Mouse (Mus musculus) retina, postnatal 7 days (tissue): ENCODE data around the gene Akr1b3.
"Not testable (repeated sequence)": the region's sequence is repeated elsewhere in the genome, so short reads cannot be mapped to it uniquely, and the experiment has no call there.

ENCODE experiments used
- DNase-seq: peaks from one replicate; pipeline ENCODE4 v3.0.0-alpha.2; 2012; ENCODE audit warnings: low read depth, low spot score

The Akr1b3 gene

DNA sequence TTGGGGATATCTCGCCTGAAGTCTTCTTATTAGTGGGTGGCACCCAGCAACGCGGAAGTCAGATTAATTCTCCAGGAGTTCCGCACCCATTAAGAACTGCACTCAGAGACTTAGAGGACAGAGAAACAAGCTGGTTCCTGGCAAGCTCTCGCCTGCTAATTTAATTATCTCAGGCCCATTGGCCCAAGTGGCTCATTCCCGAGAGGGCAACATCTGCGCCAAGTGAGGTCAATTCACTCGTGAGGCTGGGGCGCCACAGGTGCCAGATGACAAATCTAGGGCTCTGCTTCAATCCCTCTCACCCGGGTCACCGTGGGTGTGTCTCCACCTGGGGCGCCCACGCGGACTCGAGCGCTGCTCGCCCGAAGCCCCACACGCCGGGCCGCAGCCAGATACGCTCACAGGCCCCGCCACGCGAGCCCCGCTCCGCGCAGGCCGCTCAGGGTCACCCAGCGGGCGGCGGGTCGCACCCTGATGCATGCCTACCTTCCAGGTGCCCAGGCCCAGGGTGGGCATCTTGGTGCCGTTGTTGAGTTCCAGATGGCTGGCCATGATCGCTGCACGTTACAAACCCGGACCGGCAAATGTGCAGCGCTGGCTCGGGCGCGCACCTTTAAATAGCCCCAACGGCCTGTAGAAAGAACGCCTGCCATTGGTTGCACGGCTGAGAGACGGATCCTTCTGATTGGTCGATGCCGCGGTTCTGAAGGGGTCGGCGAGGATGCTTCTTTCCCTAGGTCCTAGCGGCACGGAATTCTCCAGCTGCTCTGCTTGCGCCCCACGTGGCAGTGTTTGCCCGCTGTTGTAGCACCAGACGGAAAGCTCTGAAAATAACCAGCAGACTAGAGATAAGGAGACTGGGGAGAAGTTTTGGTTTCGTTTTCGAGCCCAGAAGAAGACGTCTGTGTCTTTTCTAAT, at the start of gene Akr1b3:
Gene Akr1b3, minus strand, starts transcription at position 625 of the 918 bp plus-strand sequence.
- peak; percentile 88 for DNase-seq

- no peak for DNase-seq
These were observed 47.2 kb upstream of the Akr1b3 start for GRCm38 (mm10) chr6:34364217-34365136.

DNA sequence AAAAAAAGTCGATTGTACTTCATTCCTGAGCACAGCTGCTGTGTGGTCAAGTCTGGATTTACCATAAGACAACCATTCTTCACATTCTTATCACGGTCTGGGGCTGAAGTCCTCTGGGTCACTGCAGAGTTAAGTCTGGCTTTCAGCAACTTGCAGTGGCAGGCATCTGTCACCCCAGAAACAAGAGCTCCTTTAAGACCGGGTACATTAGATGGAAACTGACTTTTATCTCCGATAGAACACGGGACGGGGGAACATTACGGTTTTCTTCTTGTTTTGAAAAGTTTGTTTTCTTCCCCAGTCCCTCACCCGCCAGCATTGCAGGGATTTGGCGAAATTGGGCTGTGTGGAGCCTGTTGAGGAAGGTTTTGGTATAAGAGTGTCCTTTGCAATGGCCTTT, 38.6 kb upstream of the Akr1b3 start:
- DNase-seq, result no peak

DNA sequence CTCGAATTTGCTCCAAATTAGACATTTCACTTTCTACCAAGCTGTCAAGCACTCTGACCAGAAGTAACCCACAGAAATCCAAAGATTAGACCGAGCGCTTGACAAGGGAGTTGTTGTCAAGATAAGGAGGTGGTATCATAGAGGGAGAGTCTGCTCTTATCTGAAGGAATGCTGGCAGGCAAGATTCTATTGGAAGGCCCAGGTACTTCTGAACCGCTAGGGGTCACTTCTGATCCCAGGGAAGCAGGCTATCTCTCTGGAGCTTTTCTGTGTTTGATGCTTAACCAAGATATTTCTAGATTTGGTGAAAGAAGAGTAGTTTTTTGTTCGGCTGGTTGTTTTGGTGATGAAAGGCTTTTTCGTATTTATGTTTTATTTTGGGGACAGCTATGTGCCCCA, 38.1 kb upstream of the Akr1b3 start:
- no peak for DNase-seq

DNA sequence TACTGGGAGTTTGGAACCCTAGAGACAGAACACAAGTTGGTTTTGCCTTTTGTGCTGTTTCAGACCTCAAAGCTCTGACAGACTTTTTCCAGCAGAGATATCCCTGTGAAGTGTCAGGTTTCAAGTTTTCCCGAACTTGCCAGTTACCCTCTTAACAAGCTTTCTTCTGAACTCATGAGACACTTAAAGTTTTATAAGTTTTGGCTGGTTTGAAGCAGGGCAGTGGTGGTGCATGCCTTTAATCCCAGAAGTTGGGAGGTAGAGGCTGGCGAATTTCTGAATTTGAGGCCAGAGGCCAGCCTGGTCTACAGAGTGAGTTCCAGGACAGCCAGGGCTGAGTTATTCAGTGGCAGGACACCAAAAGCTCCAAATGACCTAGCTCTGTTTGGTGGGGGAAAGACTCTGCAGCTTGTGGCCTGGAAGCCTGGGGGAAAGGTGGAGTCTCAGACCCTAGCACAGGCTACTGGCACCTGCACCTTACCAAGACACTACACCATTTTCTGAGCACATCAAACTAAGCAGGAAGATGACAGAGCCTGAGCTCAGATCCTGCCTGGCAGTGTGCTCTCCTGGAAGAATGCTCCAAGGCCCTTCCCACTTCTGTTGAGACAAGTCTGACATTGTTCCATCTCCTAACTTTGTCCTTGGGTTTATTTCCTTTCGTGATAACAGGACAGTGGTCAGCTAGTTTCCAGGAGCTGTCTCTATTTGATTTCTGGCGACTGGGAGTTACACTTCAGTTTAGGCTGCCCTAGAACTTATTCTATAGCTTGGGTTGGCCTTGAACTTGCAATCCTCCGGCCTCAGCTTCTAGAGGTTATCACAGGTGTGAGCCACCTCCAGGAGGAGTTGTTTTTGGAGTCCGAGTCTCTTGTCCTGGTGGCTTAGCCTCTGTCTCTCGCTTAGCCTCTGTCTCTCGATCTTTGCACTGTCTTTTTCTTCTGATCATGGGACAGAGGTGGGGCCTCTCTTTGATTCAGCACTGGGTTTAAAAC, 37.4 kb upstream of the Akr1b3 start:
- no peak for DNase-seq

DNA sequence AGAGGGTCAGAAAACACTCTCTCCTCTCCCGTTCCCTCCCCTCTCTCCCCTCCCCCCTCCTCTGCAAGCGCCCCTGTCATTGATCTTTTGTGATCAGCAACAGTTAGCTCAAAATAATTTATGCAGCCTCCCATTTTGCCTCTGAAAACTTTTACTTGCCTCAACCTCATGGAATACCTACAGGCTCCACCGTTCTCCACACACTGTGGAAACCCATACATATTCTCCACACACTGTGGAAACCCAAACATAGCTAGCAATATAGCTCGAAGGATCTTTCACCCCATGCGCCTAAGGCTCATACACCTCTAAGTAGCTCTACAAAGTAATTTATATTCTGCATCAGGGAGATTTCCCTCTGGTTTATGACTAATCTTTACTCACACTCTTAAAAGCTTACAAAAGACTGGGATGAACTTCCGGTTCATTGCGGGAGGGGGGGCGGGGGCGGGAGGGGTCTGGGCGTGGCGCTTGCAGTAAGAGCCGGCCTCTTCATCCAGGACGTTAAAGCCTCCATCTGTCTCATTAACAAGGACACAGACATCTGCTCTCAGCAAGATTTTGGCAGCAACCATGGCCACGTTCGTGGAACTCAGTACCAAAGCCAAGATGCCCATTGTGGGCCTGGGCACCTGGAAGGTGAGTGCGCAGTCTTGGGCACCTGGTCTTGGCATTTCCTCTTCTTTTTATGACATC, 36.5 kb upstream of the Akr1b3 start, which contains the start of gene Akr1b8:
Gene Akr1b8, plus strand, starts transcription at position 462 of the 696 bp plus-strand sequence.
- no peak for DNase-seq

DNA sequence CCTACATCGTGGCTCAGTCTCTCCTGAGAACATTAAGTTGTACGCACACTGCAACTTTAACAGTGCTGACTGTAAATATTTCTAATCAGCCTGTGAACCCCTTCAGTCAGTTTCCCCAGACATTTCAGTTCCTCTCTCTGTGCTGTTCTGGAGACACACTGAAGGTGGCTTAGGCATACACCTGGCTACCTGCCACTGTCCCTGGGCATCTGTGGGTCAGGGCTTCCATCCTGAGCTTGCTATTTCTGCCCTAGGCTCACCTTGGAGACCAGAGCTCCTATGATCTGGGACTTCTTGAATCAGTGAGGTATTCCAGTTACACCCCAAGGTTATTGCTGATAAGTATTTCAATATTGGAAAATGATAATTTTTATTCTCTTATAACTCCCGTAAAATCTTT, 35.1 kb upstream of the Akr1b3 start:
- no peak for DNase-seq

- not testable (repeated sequence) for DNase-seq
These were observed 34.2 kb upstream of the Akr1b3 start for GRCm38 (mm10) chr6:34351481-34351880.

DNA sequence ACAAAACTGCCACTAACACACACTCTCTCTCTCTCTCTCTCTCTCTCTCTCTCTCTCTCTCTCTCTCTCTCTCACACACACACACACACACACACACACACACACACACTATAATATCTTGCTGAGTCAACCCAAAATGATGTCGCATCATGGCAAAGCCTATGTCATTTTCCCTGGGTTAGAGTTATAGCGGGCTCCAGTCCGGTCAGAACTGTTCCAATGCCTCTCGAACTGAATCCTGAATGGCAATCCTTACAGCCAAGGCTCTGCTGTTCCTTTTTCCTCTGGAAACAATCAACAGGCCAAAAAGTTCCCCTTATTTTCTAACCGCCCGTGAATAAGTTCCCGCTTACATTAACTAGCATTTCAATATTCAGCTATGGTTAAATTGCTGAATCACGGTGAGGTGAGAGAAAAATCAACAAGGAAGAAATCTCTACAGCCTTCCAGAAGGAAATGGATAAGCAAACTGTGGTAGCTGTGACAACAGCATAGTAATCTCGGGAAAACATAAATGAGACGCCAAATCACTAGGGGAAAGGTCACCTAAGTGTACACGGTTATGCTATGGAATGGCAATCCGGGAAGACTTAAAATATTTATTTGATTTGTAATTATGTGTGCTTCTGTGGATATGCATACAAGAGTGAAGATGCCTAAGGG, 32.9 kb upstream of the Akr1b3 start:
- no peak for DNase-seq

DNA sequence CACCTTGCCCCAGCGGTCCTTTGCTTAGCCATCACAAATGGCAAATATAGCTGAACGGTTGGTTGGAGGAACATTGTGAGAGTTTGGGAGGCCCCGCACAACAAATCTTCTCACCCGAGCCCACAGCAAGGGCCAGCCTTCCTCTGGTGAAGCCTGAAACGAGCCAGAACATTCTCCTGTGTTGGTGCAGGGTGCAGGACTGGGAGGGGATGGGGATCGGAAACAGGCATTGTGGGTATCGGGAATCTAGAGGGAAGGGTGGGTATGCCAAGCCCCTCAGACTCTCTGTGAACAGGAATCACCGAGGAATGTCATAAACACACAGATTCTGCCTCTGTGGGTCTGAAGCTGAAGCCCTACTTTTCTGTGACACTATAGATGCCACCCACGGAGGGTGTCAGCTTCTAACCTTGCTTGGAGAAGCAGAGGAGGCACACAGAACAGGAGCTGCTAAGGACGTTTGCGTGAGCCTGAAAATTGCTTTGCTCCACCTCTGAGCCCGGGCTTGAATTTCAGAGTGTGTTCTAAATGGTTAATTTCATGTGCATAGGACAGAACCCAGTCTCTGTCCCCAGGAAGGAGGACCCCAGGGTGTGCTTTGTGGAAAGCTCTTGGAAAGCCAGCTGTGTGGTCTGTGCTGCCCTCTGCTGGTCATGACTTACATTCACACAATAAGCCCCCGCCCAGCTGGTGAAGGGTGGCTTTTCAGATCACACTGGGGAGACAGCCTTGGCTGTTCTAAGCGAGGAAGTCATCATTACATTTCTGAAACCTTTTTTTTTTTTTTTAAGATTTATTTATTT, 29.0 kb upstream of the Akr1b3 start:
- peak; percentile 76 for DNase-seq

DNA sequence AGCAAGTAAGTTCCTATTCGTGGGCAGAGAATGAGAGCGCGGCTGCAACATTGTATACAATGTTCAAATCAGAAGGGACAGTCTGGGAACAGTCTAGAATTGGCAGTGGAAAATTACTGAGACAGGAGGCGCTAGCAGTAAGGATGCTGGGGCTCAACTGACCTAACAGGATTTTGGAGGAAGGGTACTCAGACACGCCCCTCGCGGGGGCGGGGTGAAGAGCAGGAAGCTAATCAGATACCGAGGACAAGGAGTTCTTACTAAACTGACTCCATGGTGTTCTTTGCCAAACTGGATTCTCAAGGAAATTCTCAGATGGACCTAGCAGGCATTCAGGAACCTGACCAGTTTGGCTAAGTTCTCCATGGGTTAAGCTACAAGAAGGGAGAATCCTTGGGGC, 27.7 kb upstream of the Akr1b3 start:
- no peak for DNase-seq

DNA sequence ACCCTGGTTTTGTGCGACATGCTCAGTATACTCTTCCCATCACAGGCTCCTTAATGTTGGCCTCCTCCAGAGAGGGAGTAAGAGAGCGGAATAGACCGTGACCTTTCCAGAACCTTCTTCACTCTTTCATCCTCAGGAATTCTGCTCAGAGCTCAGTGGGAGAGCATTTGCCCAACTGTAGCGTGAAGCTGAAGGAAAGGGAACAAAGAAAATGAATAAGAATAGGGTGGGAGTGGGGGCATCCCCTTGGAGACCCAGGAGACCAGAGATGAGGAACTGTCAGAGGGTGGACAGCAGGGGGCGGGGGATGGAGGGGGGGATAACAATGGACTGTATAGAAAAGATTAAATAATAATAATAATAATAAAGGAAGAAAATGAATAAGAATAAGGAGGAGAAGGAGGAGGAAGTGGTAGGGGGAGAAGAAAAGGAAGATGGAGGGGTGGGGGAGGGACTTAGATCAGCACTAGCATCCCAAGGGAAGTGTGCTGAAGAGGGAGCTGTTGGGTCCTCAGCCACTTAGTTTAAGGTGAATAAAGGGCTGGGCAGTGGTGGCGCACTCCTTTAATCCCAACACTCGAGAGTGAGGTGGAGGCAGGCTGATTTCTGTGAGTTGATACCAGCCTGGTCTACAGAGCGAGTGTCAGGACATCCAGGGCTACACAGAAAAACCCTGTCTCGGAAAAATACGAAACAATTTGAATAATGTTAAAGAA, 27.0 kb upstream of the Akr1b3 start:
- no peak for DNase-seq

DNA sequence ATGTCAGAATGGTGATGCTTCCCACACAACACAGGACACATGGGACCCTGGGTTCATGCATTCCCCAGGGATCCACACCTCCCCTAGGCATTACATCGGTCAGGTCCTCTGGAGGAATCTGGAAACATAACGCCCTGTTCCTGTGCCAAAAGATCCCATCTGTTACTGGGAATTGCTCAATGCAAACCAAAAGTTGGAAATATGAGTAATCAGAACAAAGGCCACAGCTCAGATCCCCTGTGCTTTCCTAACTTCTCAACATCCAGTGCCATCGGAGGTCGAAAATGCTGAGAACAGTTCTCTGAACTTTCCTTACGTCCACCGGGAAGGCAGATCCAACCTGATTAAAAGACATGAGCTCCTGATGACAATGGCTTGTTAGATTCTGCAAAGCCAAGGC, 26.1 kb upstream of the Akr1b3 start:
- no peak for DNase-seq

GRCm38 (mm10) chr6:34342476-34342875, 25.2 kb upstream of the Akr1b3 start:
- no peak for DNase-seq

- DNase-seq, result no peak
These were observed 24.7 kb upstream of the Akr1b3 start for GRCm38 (mm10) chr6:34341991-34342390.

GRCm38 (mm10) chr6:34337799-34338198, 20.5 kb upstream of the Akr1b3 start:
- no peak for DNase-seq

DNA sequence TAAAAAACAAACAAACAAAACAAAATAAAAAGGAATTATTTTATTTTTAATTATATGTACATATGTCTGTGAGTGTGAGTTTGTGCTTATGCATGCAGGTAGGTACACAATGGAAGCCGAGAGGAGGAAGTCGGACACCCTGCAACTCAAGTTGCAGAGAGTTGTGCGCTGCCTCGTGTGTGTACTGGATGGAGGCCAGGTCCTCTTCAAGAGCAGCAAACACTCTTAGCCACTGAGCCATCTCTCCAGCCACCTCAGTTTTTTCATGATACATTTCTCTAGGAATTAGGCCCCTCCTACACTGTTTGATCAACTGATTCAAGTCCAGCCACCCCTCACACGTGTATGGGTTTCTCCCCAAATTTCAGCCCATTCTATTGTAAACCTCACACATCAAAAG, 17.4 kb upstream of the Akr1b3 start:
- DNase-seq, result no peak

DNA sequence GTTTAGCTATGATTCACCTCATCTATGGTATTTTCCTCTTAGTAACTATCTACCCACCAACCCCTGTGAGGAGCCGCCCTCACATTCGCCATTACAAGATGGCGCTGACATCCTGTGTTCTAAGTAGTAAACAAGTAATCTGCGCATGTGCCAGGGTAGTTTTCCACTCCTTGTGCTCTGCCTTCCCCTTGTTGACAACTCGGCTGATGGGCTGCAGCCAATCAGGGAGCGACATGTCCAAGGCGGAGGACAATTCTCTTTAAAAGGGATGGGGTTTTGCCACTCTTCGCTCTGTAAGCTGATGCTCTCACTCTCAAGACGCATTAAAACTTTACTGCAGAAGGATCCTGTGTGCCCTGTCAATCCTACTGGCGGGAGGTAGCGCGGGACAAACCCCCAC, 14.5 kb upstream of the Akr1b3 start:
- not testable (repeated sequence) for DNase-seq
